Mouse (Mus musculus) CH12.LX (cell line): Measurements from ENCODE around the gene Ugt1a10. TPM values are rescaled to one million over a fixed set of nuclear protein-coding genes. Genes with fewer than 3 reads are reported as not detected.
A peak's percentile ranks its signal among the peaks of the same experiment; 100 is the strongest.
"Not testable (repeated sequence)": the region's sequence is repeated elsewhere in the genome, so short reads cannot be mapped to it uniquely, and the experiment has no call there.

Experiments
- DNase-seq: peaks from one replicate; pipeline ENCODE4 v3.0.0-alpha.2; 2013; ENCODE audit errors: extremely low read depth
- H3K27ac ChIP-seq: 2 replicates; pipeline ENCODE4 v1.5.1; 2012; ENCODE audit warnings: low read depth, mild to moderate bottlenecking, control low read depth, moderate library complexity; ENCODE audit not compliant: insufficient read depth
- H3K27me3 ChIP-seq: replicated peaks from 2 replicates; pipeline ENCODE3; 2012; ENCODE audit warnings: inconsistent platforms
- H3K36me3 ChIP-seq, 2 experiments: replicated peaks in 1 of 2; 2 replicates each; pipeline versions ENCODE3 to v1.6.1; 2012; ENCODE audit warnings: inconsistent platforms in 1 of 2, low read length in 1 of 2, mild to moderate bottlenecking in 1 of 2, mixed read lengths in 1 of 2, moderate library complexity in 1 of 2; ENCODE audit not compliant: control insufficient read depth in 1 of 2, insufficient read depth in 1 of 2
- H3K4me1 ChIP-seq, 2 experiments: 2 replicates each; pipeline ENCODE4 v1.6.1; 2012; ENCODE audit warnings: inconsistent platforms in 1 of 2, moderate library complexity in 1 of 2; ENCODE audit not compliant: insufficient read depth in 2 of 2, control insufficient read depth in 1 of 2
- H3K4me2 ChIP-seq: 2 replicates; pipeline ENCODE4 v1.6.1; 2012; ENCODE audit warnings: low read depth, mild to moderate bottlenecking, control low read depth; ENCODE audit not compliant: poor library complexity, insufficient read depth, severe bottlenecking
- H3K4me3 ChIP-seq, 3 experiments: fragments of 150-350 bp in 1 of 3; sonication (generic) in 1 of 3; replicated peaks in 1 of 3; 2 replicates each; pipeline versions ENCODE3 to v1.5.1; 2011 to 2012; ENCODE audit warnings: low read depth in 2 of 3, low read length in 2 of 3, mild to moderate bottlenecking in 2 of 3, moderate library complexity in 2 of 3, control low read depth in 1 of 3, improper control_type of control experiment in 1 of 3, inconsistent platforms in 1 of 3, mixed read lengths in 1 of 3; ENCODE audit not compliant: poor library complexity in 1 of 3
- H3K79me2 ChIP-seq: replicated peaks from 2 replicates; pipeline ENCODE4 v1.6.1; 2012; ENCODE audit warnings: mild to moderate bottlenecking, moderate library complexity; ENCODE audit not compliant: control insufficient read depth, poor library complexity, insufficient read depth, severe bottlenecking; ENCODE audit errors: extremely low read depth
- H3K9ac ChIP-seq: 2 replicates; pipeline ENCODE4 v1.6.1; 2012; ENCODE audit warnings: low read depth, mild to moderate bottlenecking, control low read depth, moderate library complexity; ENCODE audit not compliant: insufficient read depth
- H3K9me3 ChIP-seq: replicated peaks from 2 replicates; pipeline ENCODE3; 2012; ENCODE audit warnings: low read length, inconsistent platforms, mixed read lengths
- CTCF ChIP-seq, 2 experiments: IDR thresholded peaks in 1 of 2; conservative IDR thresholded peaks in 1 of 2; 2 replicates each; pipeline ENCODE4 v1.5.1; 2011 to 2012; ENCODE audit warnings: low read depth in 2 of 2, low read length in 2 of 2, improper control_type of control experiment in 1 of 2, inconsistent platforms in 1 of 2, mild to moderate bottlenecking in 1 of 2, moderate library complexity in 1 of 2
- RAD21 ChIP-seq: IDR thresholded peaks from 2 replicates; pipeline ENCODE4 v1.6.1; 2011; ENCODE audit warnings: low read depth, mild to moderate bottlenecking, low read length, improper control_type of control experiment, moderate library complexity
- SMC3 ChIP-seq: IDR thresholded peaks from 2 replicates; pipeline ENCODE4 v1.6.1; 2011; ENCODE audit warnings: low read depth, low read length, improper control_type of control experiment
- dilution Hi-C: fragments of 300-500 bp; cut with MboI; formaldehyde crosslinking; loops from 2 replicates; pipeline ENCODE4 v1.14.3; 2020; ENCODE audit warnings: low sequenced_read_pairs; ENCODE audit not compliant: extremely low pct_unique_long_range_greater_than_20kb, extremely low pct_ligation_motif_present
- in situ Hi-C: fragments of 300-500 bp; cut with MboI; formaldehyde crosslinking; loops from 3 replicates; pipeline ENCODE4 v1.14.3; 2019; ENCODE audit warnings: low sequenced_read_pairs, low pct_ligation_motif_present, low pct_unique_long_range_greater_than_20kb, mixed read lengths
- polyA plus RNA-seq: library from polyadenylated mRNA; unstranded; fragments of >175 nt; gene quantifications from 2 replicates; pipeline ENCODE4 v1.2.1, GENCODE M21; 2012; ENCODE audit warnings: low read depth; ENCODE audit not compliant: insufficient read length
- total RNA-seq, 2 experiments: library from RNA; depleted of rRNA; stranded (reverse); fragments of 300-350 nt in 1 of 2; fragments of >200 nt in 1 of 2; gene quantifications; 2 replicates each; pipeline ENCODE4 v1.2.3; 2012 to 2014

The Ugt1a10 gene
- total and polyA plus RNA-seq, 3 experiments = not detected

GRCm38 (mm10) chr1:88109604-88110003 is 54.4 kb downstream of the Ugt1a10 start:
- H3K79me2 ChIP-seq, H3K27me3 ChIP-seq, H3K27ac ChIP-seq, H3K4me3 ChIP-seq, H3K9ac ChIP-seq, H3K36me3 ChIP-seq, H3K9me3 ChIP-seq, H3K4me2 ChIP-seq, in situ Hi-C loops, dilution Hi-C loops, DNase-seq: not testable (repeated sequence)
- H3K4me1 ChIP-seq = peaks cover 0 to 15% of the 10 kb centered on the region in 2 experiments; a peak in 2 of 4 replicates

GRCm38 (mm10) chr1:88112769-88113168 is 57.6 kb downstream of the Ugt1a10 start:
- H3K36me3 ChIP-seq, H3K27ac ChIP-seq, H3K4me3 ChIP-seq, H3K9ac ChIP-seq, DNase-seq, dilution Hi-C loops, H3K4me2 ChIP-seq, H3K4me1 ChIP-seq, H3K79me2 ChIP-seq, H3K9me3 ChIP-seq, in situ Hi-C loops, H3K27me3 ChIP-seq: not testable (repeated sequence)

- TF ChIP-seq SMC3 (peak; percentile 32), CTCF (conservative IDR thresholded peaks at IDR 0.05 in 1 of 2, IDR thresholded peaks at IDR 0.05 in 1 of 2; ENCODE audit: low read depth in 2 of 2, low read length in 2 of 2) (peak; percentile 17 to 21; a peak in 1 of 4 replicates)
- DNase-seq, H3K4me2 ChIP-seq, H3K4me1 ChIP-seq, in situ Hi-C loops, H3K4me3 ChIP-seq, H3K36me3 ChIP-seq, H3K9me3 ChIP-seq, H3K27me3 ChIP-seq, H3K27ac ChIP-seq, H3K9ac ChIP-seq, dilution Hi-C loops, H3K79me2 ChIP-seq: not testable (repeated sequence)
Observed at GRCm38 (mm10) chr1:88120550-88120949, 65.4 kb downstream of the Ugt1a10 start.

GRCm38 (mm10) chr1:88121521-88121920 is 66.3 kb downstream of the Ugt1a10 start:
- H3K4me3 ChIP-seq, H3K79me2 ChIP-seq, H3K27ac ChIP-seq, H3K36me3 ChIP-seq, dilution Hi-C loops, in situ Hi-C loops, H3K9ac ChIP-seq, H3K4me1 ChIP-seq, H3K27me3 ChIP-seq, H3K9me3 ChIP-seq, H3K4me2 ChIP-seq: not testable (repeated sequence)
- TF ChIP-seq RAD21 = peak; percentile 18
- TF ChIP-seq SMC3 = peak; percentile 39
- TF ChIP-seq CTCF (conservative IDR thresholded peaks at IDR 0.05 in 1 of 2, IDR thresholded peaks at IDR 0.05 in 1 of 2; ENCODE audit: low read depth in 2 of 2, low read length in 2 of 2) = peak in 1 of 2 experiments; percentile 53; a peak in 2 of 4 replicates
- DNase-seq = peak; percentile 12
